Mouse (Mus musculus) frontal cortex, postnatal 25 days (tissue): Measurements from ENCODE around the gene Pdap1.
"Not testable (repeated sequence)": the region's sequence is repeated elsewhere in the genome, so short reads cannot be mapped to it uniquely, and the experiment has no call there.

ENCODE experiments used
- DNase-seq, 2 experiments: peaks; one replicate each; pipeline ENCODE4 v3.0.0; 2022; ENCODE audit warnings: low spot score in 2 of 2

The Pdap1 gene

DNA sequence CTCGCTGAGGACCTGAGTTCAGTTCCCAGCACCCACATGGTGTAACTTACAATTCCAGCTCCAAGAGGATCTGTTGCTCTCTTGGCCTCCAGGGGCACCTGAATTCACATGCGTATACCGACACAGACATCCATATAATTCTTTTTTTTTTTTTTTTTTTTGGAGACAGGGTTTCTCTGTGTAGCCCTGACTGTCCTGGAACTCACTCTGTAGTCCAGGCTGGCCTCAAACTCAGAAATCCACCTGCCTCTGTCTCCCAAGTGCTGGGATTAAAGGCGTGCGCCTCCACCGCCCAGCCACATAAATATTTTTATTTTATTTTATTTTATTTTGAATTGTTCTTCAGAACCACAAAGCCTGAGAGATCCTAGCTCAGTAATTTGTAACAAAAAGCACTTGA is 56.8 kb downstream of the Pdap1 start:
- DNase-seq, result not testable (repeated sequence)

DNA sequence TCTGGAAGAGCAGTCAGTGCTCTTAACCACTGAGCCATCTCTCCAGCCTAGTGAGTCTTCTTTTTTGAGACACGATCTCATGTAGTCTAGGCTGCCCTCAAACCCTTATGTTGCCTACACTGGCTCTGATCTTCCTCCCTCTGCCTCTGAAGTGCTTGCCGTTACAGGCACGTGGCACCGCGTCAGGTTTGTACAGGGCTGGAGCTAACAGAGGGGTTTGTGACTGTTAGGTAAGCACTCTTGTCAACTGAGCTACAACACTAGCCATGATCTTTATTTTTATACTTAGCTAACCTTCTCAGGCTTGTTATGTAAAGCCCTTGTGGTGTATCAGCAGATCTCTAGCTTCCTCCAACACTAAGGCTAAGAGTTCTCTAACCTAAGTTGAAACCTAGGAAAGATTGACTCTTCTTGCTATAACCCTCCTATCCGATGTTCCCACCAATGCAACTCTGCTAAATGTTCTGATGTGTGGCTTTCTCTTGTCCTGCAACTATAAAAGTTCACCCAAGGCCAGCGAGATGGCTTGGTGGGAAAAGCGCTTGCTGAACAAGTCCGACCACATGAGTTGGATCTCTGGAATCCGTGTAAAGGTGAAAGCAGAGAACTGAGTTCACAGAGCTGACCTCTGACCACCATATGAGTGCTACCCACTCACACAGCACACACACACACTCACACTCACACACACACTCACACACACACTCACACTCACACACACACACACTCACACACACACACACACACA is 58.0 kb downstream of the Pdap1 start:
- DNase-seq, result no peak
